10 mouse cellular contexts compared by ENCODE assay signal in genomic region chr9:51441773-51442381, GRCm38 (mm10).
DNase-seq lines count a peak whose midpoint lies in the region; ATAC-seq and TF ChIP-seq lines count a peak whose summit lies in the region.
"Had no signal": no experiment of that assay in that cellular context is flagged by ENCODE, and none has a peak within 500 bp of the region (broad histone marks: within the 10 kb centered on the region; RNA-seq: fewer than 3 reads in every experiment).

No protein-coding gene starts in this region.

- H3K36me3 ChIP-seq in hindbrain, postnatal 0 days (ENCODE audit: insufficient read depth, low read length) = no peaks in the 10 kb centered on the region
- H3K36me3 ChIP-seq in midbrain, embryonic 16.5 days (ENCODE audit: control insufficient read depth, insufficient read depth, low read length) = no peaks in the 10 kb centered on the region
- no peaks in the 10 kb centered on the region for H3K36me3 ChIP-seq in liver, embryonic 11.5 days (ENCODE audit: control insufficient read depth, insufficient read depth, low read length)
- H3K36me3 ChIP-seq: heart, embryonic 15.5 days had no signal

- peak overlapping the region; percentile 0; the same call in 1 of the 2 replicates for H3K27ac ChIP-seq in hindbrain, postnatal 0 days
- H3K27ac ChIP-seq in midbrain, embryonic 16.5 days (ENCODE audit: low read length) = peak overlapping the region; percentile 64
- no peak overlapping the region for H3K27ac ChIP-seq in liver, embryonic 11.5 days (ENCODE audit: low read depth, low read length)
- H3K27ac ChIP-seq: heart, embryonic 15.5 days; liver, embryonic 14.5 days had no signal

- H3K4me3 ChIP-seq in hindbrain, postnatal 0 days (ENCODE audit: low read length) = no peak overlapping the region
- no peak overlapping the region for H3K4me3 ChIP-seq in midbrain, embryonic 16.5 days (ENCODE audit: low read depth, low read length)
- H3K4me3 ChIP-seq in liver, embryonic 11.5 days (ENCODE audit: low read depth, low read length) = no peak overlapping the region
- H3K4me3 ChIP-seq: heart, embryonic 15.5 days had no signal

- WGBS in hindbrain, postnatal 0 days = 11% methylated on average over 5 of the region's 5 CpGs
- WGBS in midbrain, embryonic 16.5 days = 7% methylated on average over 5 of the region's 5 CpGs
- WGBS in liver, embryonic 11.5 days = 59% methylated on average over 5 of the region's 5 CpGs

- no peaks in the 10 kb centered on the region; the same call in 1 of the 2 replicates for H3K9me3 ChIP-seq in hindbrain, postnatal 0 days (ENCODE audit: low read length)
- no peaks in the 10 kb centered on the region; the same call in 1 of the 2 replicates for H3K9me3 ChIP-seq in midbrain, embryonic 16.5 days (replicated peaks; ENCODE audit: control insufficient read depth, low read length, poor library complexity, severe bottlenecking)
- H3K9me3 ChIP-seq in liver, embryonic 11.5 days (ENCODE audit: control insufficient read depth, low read length) = no peaks in the 10 kb centered on the region
- H3K9me3 ChIP-seq: heart, embryonic 15.5 days had no signal

- no peak overlapping the region for H3K9ac ChIP-seq in hindbrain, postnatal 0 days (replicated peaks; ENCODE audit: low read length)
- H3K9ac ChIP-seq in midbrain, embryonic 16.5 days (ENCODE audit: low read depth, low read length) = no peak overlapping the region
- no peak overlapping the region for H3K9ac ChIP-seq in liver, embryonic 11.5 days (ENCODE audit: low read depth, low read length)
- H3K9ac ChIP-seq: heart, embryonic 15.5 days; liver, embryonic 14.5 days had no signal

- ATAC-seq in hindbrain, postnatal 0 days = peak; percentile 89
- ATAC-seq in midbrain, embryonic 16.5 days = peak; percentile 85
- ATAC-seq in liver, embryonic 11.5 days (replicated peaks; ENCODE audit: low FRiP score) = no peak

- no peak for TF ChIP-seq CTCF in hindbrain, postnatal 0 days (IDR thresholded peaks at IDR 0.05; ENCODE audit: low read depth)

- DNase-seq in adipocyte (ENCODE audit: low spot score) = peak; percentile 55
- DNase-seq in embryo, embryonic 10 days (ENCODE audit: low spot score) = peak; percentile 36
- DNase-seq in hindbrain, postnatal 0 days (ENCODE audit: low spot score) = peak; percentile 83
- DNase-seq in cerebellum, adult 18-20 months = no peak
- DNase-seq in liver, embryonic 11.5 days (ENCODE audit: low spot score) = no peak
- no peak for DNase-seq in lung, adult 18-20 months
- DNase-seq in cerebellum, postnatal 36 days = no peak

- H3K4me2 ChIP-seq in hindbrain, postnatal 0 days (ENCODE audit: low read depth, low read length) = peak overlapping the region; percentile 13; the same call in 1 of the 2 replicates
- H3K4me2 ChIP-seq in midbrain, embryonic 16.5 days (ENCODE audit: low read length) = peak overlapping the region; percentile 38
- H3K4me2 ChIP-seq in liver, embryonic 11.5 days = no peak overlapping the region
- H3K4me2 ChIP-seq: heart, embryonic 15.5 days had no signal

- H3K27me3 ChIP-seq in hindbrain, postnatal 0 days (ENCODE audit: insufficient read depth, low read length) = no peaks in the 10 kb centered on the region
- no peaks in the 10 kb centered on the region for H3K27me3 ChIP-seq in midbrain, embryonic 16.5 days (ENCODE audit: control insufficient read depth, insufficient read depth, low read depth, low read length)
- H3K27me3 ChIP-seq in liver, embryonic 11.5 days (replicated peaks; ENCODE audit: control insufficient read depth, insufficient read depth, low read length) = no peaks in the 10 kb centered on the region
- H3K27me3 ChIP-seq: heart, embryonic 15.5 days had no signal

- peaks cover 4% of the 10 kb centered on the region; the same call in 1 of the 2 replicates for H3K4me1 ChIP-seq in hindbrain, postnatal 0 days (ENCODE audit: insufficient read depth, low read length)
- H3K4me1 ChIP-seq in midbrain, embryonic 16.5 days (ENCODE audit: control insufficient read depth, insufficient read depth, low read length) = peaks cover 8% of the 10 kb centered on the region; the same call in 1 of the 2 replicates
- H3K4me1 ChIP-seq in liver, embryonic 11.5 days (replicated peaks; ENCODE audit: control insufficient read depth, insufficient read depth, low read length) = no peaks in the 10 kb centered on the region
- H3K4me1 ChIP-seq: heart, embryonic 15.5 days had no signal

Comparison
In these comparisons a context has a peak if more than half of its experiments do, and no peak if none do; other contexts are left out.
1. DNase-seq: peak in adipocyte (single experiment), embryo, embryonic 10 days (single experiment) and hindbrain, postnatal 0 days (single experiment); none in cerebellum, adult 18-20 months (0 of 2), liver, embryonic 11.5 days (single experiment), lung, adult 18-20 months (0 of 2) and cerebellum, postnatal 36 days (0 of 2).